ENCODE assay signal across 22 mouse cellular contexts in genomic region chr16:10955078-10955477, GRCm38 (mm10).
DNase-seq lines count a peak whose midpoint lies in the region; ATAC-seq and TF ChIP-seq lines count a peak whose summit lies in the region.
"Had no signal": no experiment of that assay in that cellular context is flagged by ENCODE, and none has a peak within 500 bp of the region (broad histone marks: within the 10 kb centered on the region; RNA-seq: fewer than 3 reads in every experiment).

No protein-coding gene starts in this region.

- peaks cover 5% of the 10 kb centered on the region; the same call in 1 of the 2 replicates for H3K4me1 ChIP-seq in forebrain, embryonic 11.5 days (replicated peaks; ENCODE audit: control insufficient read depth, insufficient read depth, low read length)
- H3K4me1 ChIP-seq: liver, embryonic 15.5 days; stomach, embryonic 15.5 days had no signal

- no peak overlapping the region for H3K27ac ChIP-seq in gastrocnemius, adult 2 months
- no peak overlapping the region for H3K27ac ChIP-seq in forebrain, embryonic 11.5 days (ENCODE audit: low read depth, low read length)
- H3K27ac ChIP-seq: embryonic facial prominence, embryonic 12.5 days; forebrain, embryonic 10.5 days; heart, embryonic 13.5 days; hindbrain, postnatal 0 days; limb, embryonic 12.5 days; liver, embryonic 15.5 days; stomach, embryonic 15.5 days had no signal

- no peak overlapping the region for H3K4me2 ChIP-seq in forebrain, embryonic 11.5 days (ENCODE audit: low read depth, low read length, severe bottlenecking)
- H3K4me2 ChIP-seq: embryonic facial prominence, embryonic 12.5 days; heart, embryonic 13.5 days; limb, embryonic 12.5 days; liver, embryonic 15.5 days; stomach, embryonic 15.5 days had no signal

- H3K9ac ChIP-seq in forebrain, embryonic 11.5 days (ENCODE audit: low read length) = no peak overlapping the region
- H3K9ac ChIP-seq: embryonic facial prominence, embryonic 12.5 days; heart, embryonic 13.5 days; limb, embryonic 12.5 days; liver, embryonic 15.5 days; stomach, embryonic 15.5 days had no signal

- no peak for TF ChIP-seq CTCF in gastrocnemius, adult 2 months (IDR thresholded peaks at IDR 0.05)

- DNase-seq in gastrocnemius, adult 2 months = peak; percentile 32
- no peak for DNase-seq in gastrocnemius, postnatal 10 days
- peak; percentile 76 for DNase-seq in right cerebral cortex, adult 18-20 months
- DNase-seq in right cerebral cortex, postnatal 4 days = no peak
- peak; percentile 25 to 29 for DNase-seq in layer of hippocampus, postnatal 36 days
- peak; percentile 61 to 73 for DNase-seq in right cerebral cortex, postnatal 36 days (ENCODE audit: low spot score in 2 of 2)
- no peak for DNase-seq in forebrain, embryonic 11.5 days (ENCODE audit: low spot score)
- DNase-seq: adrenal gland, postnatal 10 days; cerebellum, adult 2 months; heart, adult 11 months; heart, postnatal 36 days; kidney, adult 18-20 months; kidney, postnatal 14 days; thymus, postnatal 14 days had no signal

- intact Hi-C loops in gastrocnemius, adult 2 months (cut with DNase I) = no loop called here

- no peaks in the 10 kb centered on the region for H3K27me3 ChIP-seq in forebrain, embryonic 11.5 days (ENCODE audit: control insufficient read depth, insufficient read depth, low read length)
- H3K27me3 ChIP-seq: embryonic facial prominence, embryonic 12.5 days; heart, embryonic 13.5 days; limb, embryonic 12.5 days; liver, embryonic 15.5 days; stomach, embryonic 15.5 days had no signal

- WGBS in forebrain, embryonic 11.5 days = 89% methylated on average over 4 of the region's 4 CpGs

- no peaks in the 10 kb centered on the region for H3K9me3 ChIP-seq in forebrain, embryonic 11.5 days (ENCODE audit: control insufficient read depth, low read length)
- H3K9me3 ChIP-seq: embryonic facial prominence, embryonic 12.5 days; forebrain, embryonic 10.5 days; heart, embryonic 13.5 days; limb, embryonic 12.5 days; liver, embryonic 15.5 days; stomach, embryonic 15.5 days had no signal

- ATAC-seq in CD4-positive, CD25-positive, alpha-beta regulatory T cell, adult 4 months = no peak
- no peak for ATAC-seq in forebrain, embryonic 11.5 days (replicated peaks; ENCODE audit: low FRiP score)
- ATAC-seq: hindbrain, postnatal 0 days had no signal

- no peak overlapping the region for H3K4me3 ChIP-seq in gastrocnemius, adult 2 months
- H3K4me3 ChIP-seq in forebrain, embryonic 11.5 days (ENCODE audit: low read depth, low read length) = no peak overlapping the region
- H3K4me3 ChIP-seq: embryonic facial prominence, embryonic 12.5 days; forebrain, embryonic 10.5 days; heart, embryonic 13.5 days; limb, embryonic 12.5 days; liver, embryonic 15.5 days; stomach, embryonic 15.5 days had no signal

- no peaks in the 10 kb centered on the region for H3K36me3 ChIP-seq in forebrain, embryonic 11.5 days (ENCODE audit: control insufficient read depth, insufficient read depth, low read length)

Comparison
In these comparisons a context has a peak if more than half of its experiments do, and no peak if none do; other contexts are left out.
1. DNase-seq: peak in gastrocnemius, adult 2 months (single experiment), right cerebral cortex, adult 18-20 months (single experiment), layer of hippocampus, postnatal 36 days (2 of 2) and right cerebral cortex, postnatal 36 days (2 of 2); none in gastrocnemius, postnatal 10 days (single experiment), right cerebral cortex, postnatal 4 days (single experiment) and forebrain, embryonic 11.5 days (single experiment).